Mouse (Mus musculus): ENCODE data around the gene Tceal9. TPM values are rescaled to one million over a fixed set of nuclear protein-coding genes. Genes with fewer than 3 reads are reported as not detected.
"Not testable (repeated sequence)": the region's sequence is repeated elsewhere in the genome, so short reads cannot be mapped to it uniquely, and the experiment has no call there.

Gene Tceal9
- total and polyA plus RNA-seq, 3 experiments = 6.3 to 25.6 (median 22.6) TPM

DNA sequence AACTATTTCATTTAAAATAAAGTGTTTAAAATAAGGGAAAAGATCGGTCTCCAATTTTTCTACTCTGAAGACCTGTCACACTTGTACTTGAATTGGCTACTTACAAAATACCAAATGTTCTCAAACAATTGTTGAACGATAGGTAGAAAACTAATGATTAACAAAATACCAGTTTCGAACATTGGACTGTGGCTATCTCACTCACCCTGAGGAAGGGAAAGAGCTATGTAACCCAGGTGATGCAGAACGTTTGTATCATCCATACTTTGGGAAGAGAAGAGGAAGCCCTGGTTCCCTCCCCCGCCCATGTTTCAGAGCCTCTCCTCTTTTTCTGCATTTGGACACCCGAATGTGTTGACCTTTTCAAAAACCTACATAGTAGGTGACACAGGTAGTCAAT is 40.5 kb upstream of the Tceal9 start:
- TF ChIP-seq EP300 (IDR thresholded peaks at IDR 0.05; ENCODE audit: insufficient read depth, low read depth, low read length) (no peak), POLR2A (IDR thresholded peaks at IDR 0.05; ENCODE audit: insufficient read depth, low read depth, low read length) (no peak), CTCF (IDR thresholded peaks at IDR 0.05) (no peak)
- 67% methylated on average over 6 of the region's 6 CpGs for WGBS
- Histone ChIP-seq H3K27me3 (ENCODE audit: control insufficient read depth, insufficient read depth, low read length) (no peaks in the 10 kb centered on the region), H3K9ac (ENCODE audit: low read depth, low read length) (no peak overlapping the region), H3K4me3 (no peak overlapping the region), H3K79me2 (replicated peaks; ENCODE audit: control insufficient read depth, insufficient read depth, low read length) (no peaks in the 10 kb centered on the region), H3K4me1 (ENCODE audit: control insufficient read depth, insufficient read depth, low read length) (no peaks in the 10 kb centered on the region; the same call in 1 of the 2 replicates), H3K36me3 (ENCODE audit: control insufficient read depth, insufficient read depth, low read length) (no peaks in the 10 kb centered on the region), H3K27ac (no peak overlapping the region)
- no peak for DNase-seq
- intact Hi-C loops (cut with DNase I) = no loop called here

- H3K79me2 ChIP-seq (replicated peaks; ENCODE audit: control insufficient read depth, insufficient read depth, low read length) = no peaks in the 10 kb centered on the region
- H3K9ac ChIP-seq (ENCODE audit: low read depth, low read length) = no peak overlapping the region
- no peaks in the 10 kb centered on the region for H3K36me3 ChIP-seq (ENCODE audit: control insufficient read depth, insufficient read depth, low read length)
- no peak overlapping the region for H3K27ac ChIP-seq
- no peaks in the 10 kb centered on the region for H3K27me3 ChIP-seq (ENCODE audit: control insufficient read depth, insufficient read depth, low read length)
- 52% methylated on average over 2 of the region's 2 CpGs for WGBS
- no peak overlapping the region for H3K4me3 ChIP-seq
- DNase-seq = no peak
- no peak for TF ChIP-seq EP300 (IDR thresholded peaks at IDR 0.05; ENCODE audit: insufficient read depth, low read depth, low read length)
- no peak for TF ChIP-seq POLR2A (IDR thresholded peaks at IDR 0.05; ENCODE audit: insufficient read depth, low read depth, low read length)
- TF ChIP-seq CTCF (IDR thresholded peaks at IDR 0.05) = no peak
- intact Hi-C loops (cut with DNase I) = no loop called here
- H3K4me1 ChIP-seq (ENCODE audit: control insufficient read depth, insufficient read depth, low read length) = no peaks in the 10 kb centered on the region
These were observed 31.5 kb upstream of the Tceal9 start for GRCm38 (mm10) chrX:136213396-136213795.

DNA sequence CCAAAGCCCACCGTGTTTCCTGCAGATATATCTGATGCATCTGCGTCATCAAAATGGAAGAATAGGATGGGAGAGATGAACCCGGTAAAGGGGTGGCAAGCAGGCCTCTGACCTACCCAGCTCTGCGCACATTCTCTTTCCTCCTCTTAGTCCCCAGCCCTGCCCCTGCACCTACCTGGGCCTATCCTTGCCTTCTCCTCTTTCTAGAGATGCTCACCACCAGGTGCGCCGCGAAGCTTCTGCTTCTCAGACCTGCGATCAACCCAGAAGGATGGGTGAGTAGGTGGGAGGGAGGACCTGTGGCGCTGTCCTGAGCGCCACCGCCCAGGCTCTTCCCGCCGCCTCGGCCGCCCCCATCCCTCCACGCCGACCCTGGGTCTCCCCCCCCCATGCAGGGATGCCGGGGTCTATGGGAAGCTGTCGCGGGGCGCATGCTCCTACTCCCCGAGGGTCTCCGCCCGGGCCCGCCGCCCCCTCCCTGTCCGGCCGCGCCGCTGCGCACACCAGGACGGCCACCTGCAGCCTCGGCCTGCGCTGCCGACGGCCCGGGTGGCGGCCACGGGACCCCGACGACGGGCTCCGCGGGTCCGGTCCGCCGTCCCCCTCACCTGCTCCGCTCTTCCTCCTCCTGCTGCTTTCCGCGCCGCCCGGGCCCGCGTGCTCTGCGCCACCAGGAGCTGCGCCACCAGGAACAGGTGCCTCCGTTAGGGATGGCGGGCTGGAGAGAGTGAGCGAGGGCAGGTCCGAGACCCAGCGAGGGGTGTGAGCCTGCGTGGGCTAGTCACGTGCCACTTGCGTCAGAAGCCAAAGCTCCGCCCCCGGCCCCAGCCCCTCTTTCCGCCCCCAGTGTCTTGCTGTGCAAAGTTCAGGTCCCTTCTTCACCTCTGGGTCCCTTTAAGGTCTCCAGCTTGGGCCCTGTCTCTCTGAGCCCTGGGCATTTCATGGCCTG is 29.9 kb upstream of the Tceal9 start, which contains the start of the genes Tceal7 and Bex1:
Tceal7 (plus strand) TSS at position 51 of the 949 bp plus-strand sequence.
Bex1 (minus strand) TSS at position 785 of the 949 bp plus-strand sequence.
- H3K36me3 ChIP-seq (ENCODE audit: control insufficient read depth, insufficient read depth, low read length); H3K9ac ChIP-seq (ENCODE audit: low read depth, low read length); H3K4me3 ChIP-seq; H3K79me2 ChIP-seq (replicated peaks; ENCODE audit: control insufficient read depth, insufficient read depth, low read length); intact Hi-C loops (cut with DNase I); H3K4me1 ChIP-seq (ENCODE audit: control insufficient read depth, insufficient read depth, low read length); H3K27ac ChIP-seq; DNase-seq; H3K27me3 ChIP-seq (ENCODE audit: control insufficient read depth, insufficient read depth, low read length): not testable (repeated sequence)
- 26% methylated on average over 16 of the region's 67 CpGs for WGBS

DNA sequence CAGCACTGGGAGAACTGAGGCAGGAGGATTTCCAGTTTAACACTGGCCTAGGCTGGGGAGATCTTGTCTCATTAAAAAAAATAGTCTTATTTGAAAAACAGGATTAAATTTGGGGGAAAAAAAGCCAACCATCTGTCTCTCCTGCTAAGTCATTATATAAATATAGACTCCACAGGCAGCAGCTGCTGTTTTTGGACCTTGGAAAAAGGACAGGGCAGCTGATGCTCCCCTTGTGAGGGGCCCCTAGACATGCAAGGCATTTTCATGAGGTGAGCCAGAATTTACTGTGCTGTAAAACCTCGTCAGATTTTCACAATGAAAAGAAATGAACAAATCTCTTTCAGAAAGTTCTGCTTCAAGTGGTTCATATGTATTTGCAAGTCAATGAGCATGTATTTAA is 28.6 kb upstream of the Tceal9 start:
- H3K9ac ChIP-seq (ENCODE audit: low read depth, low read length) = no peak overlapping the region
- H3K4me1 ChIP-seq (ENCODE audit: control insufficient read depth, insufficient read depth, low read length) = no peaks in the 10 kb centered on the region
- 47% methylated on average over 1 of the region's 1 CpGs for WGBS
- DNase-seq = no peak
- H3K4me3 ChIP-seq = no peak overlapping the region
- intact Hi-C loops (cut with DNase I) = no loop called here
- H3K27me3 ChIP-seq (ENCODE audit: control insufficient read depth, insufficient read depth, low read length) = no peaks in the 10 kb centered on the region
- H3K27ac ChIP-seq = no peak overlapping the region
- no peaks in the 10 kb centered on the region for H3K36me3 ChIP-seq (ENCODE audit: control insufficient read depth, insufficient read depth, low read length)
- TF ChIP-seq CTCF (IDR thresholded peaks at IDR 0.05) (no peak), POLR2A (IDR thresholded peaks at IDR 0.05; ENCODE audit: insufficient read depth, low read depth, low read length) (no peak), EP300 (IDR thresholded peaks at IDR 0.05; ENCODE audit: insufficient read depth, low read depth, low read length) (no peak)
- no peaks in the 10 kb centered on the region for H3K79me2 ChIP-seq (replicated peaks; ENCODE audit: control insufficient read depth, insufficient read depth, low read length)

- Histone ChIP-seq H3K79me2 (replicated peaks; ENCODE audit: control insufficient read depth, insufficient read depth, low read length) (no peaks in the 10 kb centered on the region), H3K36me3 (ENCODE audit: control insufficient read depth, insufficient read depth, low read length) (no peaks in the 10 kb centered on the region), H3K9ac (ENCODE audit: low read depth, low read length) (no peak overlapping the region), H3K27ac (no peak overlapping the region), H3K27me3 (ENCODE audit: control insufficient read depth, insufficient read depth, low read length) (no peaks in the 10 kb centered on the region), H3K4me1 (ENCODE audit: control insufficient read depth, insufficient read depth, low read length) (no peaks in the 10 kb centered on the region), H3K4me3 (no peak overlapping the region)
- intact Hi-C loops (cut with DNase I) = no loop called here
- no peak for DNase-seq
- TF ChIP-seq EP300 (IDR thresholded peaks at IDR 0.05; ENCODE audit: insufficient read depth, low read depth, low read length) (no peak), CTCF (IDR thresholded peaks at IDR 0.05) (no peak), POLR2A (IDR thresholded peaks at IDR 0.05; ENCODE audit: insufficient read depth, low read depth, low read length) (no peak)
- 41% methylated on average over 6 of the region's 6 CpGs for WGBS
These were observed 21.2 kb upstream of the Tceal9 start for GRCm38 (mm10) chrX:136223714-136224113.

- no peak for DNase-seq
- no peak overlapping the region for H3K4me3 ChIP-seq
- TF ChIP-seq EP300 (IDR thresholded peaks at IDR 0.05; ENCODE audit: insufficient read depth, low read depth, low read length) (no peak), CTCF (IDR thresholded peaks at IDR 0.05) (no peak), POLR2A (IDR thresholded peaks at IDR 0.05; ENCODE audit: insufficient read depth, low read depth, low read length) (no peak)
- 39% methylated on average over 5 of the region's 5 CpGs for WGBS
- intact Hi-C loops (cut with DNase I) = no loop called here
- no peak overlapping the region for H3K9ac ChIP-seq (ENCODE audit: low read depth, low read length)
- H3K4me1 ChIP-seq (ENCODE audit: control insufficient read depth, insufficient read depth, low read length) = no peaks in the 10 kb centered on the region
- H3K79me2 ChIP-seq (replicated peaks; ENCODE audit: control insufficient read depth, insufficient read depth, low read length) = no peaks in the 10 kb centered on the region
- H3K36me3 ChIP-seq (ENCODE audit: control insufficient read depth, insufficient read depth, low read length) = no peaks in the 10 kb centered on the region
- H3K27ac ChIP-seq = no peak overlapping the region
- no peaks in the 10 kb centered on the region for H3K27me3 ChIP-seq (ENCODE audit: control insufficient read depth, insufficient read depth, low read length)
These were observed 17.1 kb upstream of the Tceal9 start for GRCm38 (mm10) chrX:136227768-136228167.

All from heart, adult 2 months (tissue).